Mouse (Mus musculus): ENCODE results near the gene Ptdss2.

Gene Ptdss2

DNA sequence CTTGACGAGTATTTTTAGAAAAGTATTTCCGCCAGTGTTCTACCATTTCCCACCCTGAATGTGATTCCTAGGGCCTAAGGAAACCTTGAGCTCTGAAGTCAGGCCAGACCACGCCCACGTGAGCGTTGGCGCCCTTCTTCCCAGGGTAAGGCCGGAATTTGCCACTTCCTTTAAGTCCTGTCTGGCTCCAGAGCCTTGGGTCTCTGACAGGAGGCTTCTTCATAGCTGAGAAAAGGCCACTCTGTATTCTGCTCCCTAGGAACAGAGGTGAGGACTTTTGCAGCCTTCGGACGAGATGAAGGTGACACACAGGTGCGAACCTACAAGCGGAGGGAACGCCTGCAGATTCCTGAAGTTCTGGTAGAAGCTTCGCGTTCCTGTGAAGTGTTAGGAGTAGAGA, at the start of gene Ptdss2:
Gene Ptdss2 (plus strand): TSS at position 138 of the 400 bp plus-strand sequence.
- peak; percentile 41 for DNase-seq

DNA sequence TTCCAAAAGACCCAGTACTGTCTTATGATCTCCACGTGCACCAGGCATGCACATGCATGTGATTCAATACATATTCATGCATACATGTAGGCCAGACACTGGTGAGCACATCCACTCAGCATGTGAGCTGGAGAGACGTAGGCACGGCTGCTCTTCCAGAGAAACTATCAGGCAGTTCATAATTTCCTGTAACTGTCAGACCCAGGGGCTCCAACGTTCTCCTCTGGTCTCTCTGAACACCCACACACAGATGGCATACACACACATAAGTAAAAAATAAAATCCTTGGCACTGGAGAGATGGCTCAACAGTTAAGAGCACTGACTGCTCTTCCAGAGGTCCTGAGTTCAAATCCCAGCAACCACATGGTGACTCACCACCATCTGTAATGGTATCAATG, 48.4 kb upstream of the Ptdss2 start:
- no peak for DNase-seq

DNA sequence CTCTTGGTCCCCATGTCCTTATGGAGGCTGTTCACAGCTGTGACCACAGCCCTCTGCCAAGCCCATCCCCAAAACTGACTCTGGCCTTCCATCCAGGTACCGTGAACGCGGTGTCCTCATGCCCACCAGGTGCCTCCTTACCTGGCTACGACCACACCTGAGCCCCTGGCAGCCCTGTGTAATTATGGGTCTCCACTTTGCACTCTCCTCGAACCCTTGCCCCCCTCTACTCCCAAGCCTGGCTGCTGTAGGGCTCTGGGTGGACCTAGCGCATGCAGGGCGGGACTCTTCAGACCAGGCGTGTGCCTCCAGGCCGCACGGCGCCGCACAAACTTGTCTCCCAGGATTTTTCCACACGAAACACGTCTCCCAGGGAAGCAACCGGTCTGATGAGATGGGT, 44.3 kb upstream of the Ptdss2 start, which contains the start of gene Pkp3:
Gene Pkp3 (plus strand): TSS at position 378 of the 400 bp plus-strand sequence.
- no peak for DNase-seq

DNA sequence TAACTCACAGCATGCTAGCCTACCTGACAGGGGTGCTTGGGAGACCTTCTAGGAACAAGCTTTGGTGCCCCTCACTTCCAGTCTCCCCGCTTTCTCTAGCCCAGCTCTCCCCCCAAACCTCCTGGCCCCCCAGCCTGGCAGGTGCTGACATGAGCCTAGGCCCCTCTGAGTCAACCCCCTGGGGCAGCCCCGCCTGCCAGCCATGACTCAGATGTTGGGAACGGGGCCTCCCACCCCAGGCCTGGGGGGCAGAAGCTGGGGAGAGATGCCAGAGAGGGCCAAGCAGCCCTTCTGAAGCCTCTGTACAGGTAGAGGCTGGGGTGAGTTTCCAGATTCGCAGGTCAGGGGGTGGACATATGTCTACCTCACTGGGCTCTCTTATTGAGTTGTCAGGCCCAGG, 43.3 kb upstream of the Ptdss2 start:
- no peak for DNase-seq

- no peak for DNase-seq
Observed at GRCm38 (mm10) chr7:141079481-141080449, 42.4 kb upstream of the Ptdss2 start.

DNA sequence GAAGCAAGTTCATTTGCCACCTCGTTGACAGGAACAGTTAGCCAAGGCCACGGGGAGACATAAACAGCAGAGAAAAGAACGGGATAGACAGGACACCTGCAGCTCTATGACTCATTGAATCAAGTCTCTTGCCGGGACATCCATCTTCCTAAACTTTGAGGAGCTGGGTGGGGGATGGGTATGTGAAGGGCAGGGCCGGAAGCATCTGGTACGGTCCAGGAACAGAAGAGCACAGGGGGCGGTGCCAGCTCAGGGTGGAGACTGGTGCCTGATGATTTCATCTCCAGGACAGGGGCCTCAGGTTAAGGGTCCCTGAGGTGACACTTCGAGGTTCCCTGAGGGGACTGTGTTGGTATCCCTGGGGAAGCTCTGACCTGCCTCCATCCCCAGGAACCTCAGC, 34.3 kb upstream of the Ptdss2 start:
- DNase-seq, result peak; percentile 48

- no peak for DNase-seq
Observed at GRCm38 (mm10) chr7:141088473-141088872, 33.7 kb upstream of the Ptdss2 start.

- DNase-seq, result no peak
Observed at GRCm38 (mm10) chr7:141090228-141090627, 32.0 kb upstream of the Ptdss2 start.

GRCm38 (mm10) chr7:141092051-141092735, 30.0 kb upstream of the Ptdss2 start:
- DNase-seq, result peak; percentile 91

- no peak for DNase-seq
Observed at GRCm38 (mm10) chr7:141093950-141094349, 28.2 kb upstream of the Ptdss2 start.

- DNase-seq, result no peak
Observed at GRCm38 (mm10) chr7:141094487-141095205, 27.5 kb upstream of the Ptdss2 start.

DNA sequence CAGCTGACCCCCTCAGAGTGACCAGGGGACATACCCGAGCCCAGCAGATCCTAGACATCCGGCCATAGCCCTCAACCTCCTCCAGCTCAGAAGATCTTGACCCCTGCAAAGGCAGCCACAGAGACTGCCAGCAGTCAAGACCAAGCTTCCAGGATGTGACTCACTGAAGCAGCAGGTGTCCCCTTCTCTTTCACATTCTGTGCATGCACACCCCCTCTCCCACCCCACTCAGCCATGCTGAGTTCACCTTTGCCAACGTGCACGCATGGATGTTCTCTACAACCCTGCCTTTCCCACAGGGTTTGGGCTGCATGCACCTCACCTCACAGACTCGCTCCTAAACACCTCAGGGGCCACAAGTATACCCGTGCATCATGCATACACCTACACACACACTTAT, 26.2 kb upstream of the Ptdss2 start:
- no peak for DNase-seq

GRCm38 (mm10) chr7:141096649-141097056, 25.5 kb upstream of the Ptdss2 start:
- no peak for DNase-seq

DNA sequence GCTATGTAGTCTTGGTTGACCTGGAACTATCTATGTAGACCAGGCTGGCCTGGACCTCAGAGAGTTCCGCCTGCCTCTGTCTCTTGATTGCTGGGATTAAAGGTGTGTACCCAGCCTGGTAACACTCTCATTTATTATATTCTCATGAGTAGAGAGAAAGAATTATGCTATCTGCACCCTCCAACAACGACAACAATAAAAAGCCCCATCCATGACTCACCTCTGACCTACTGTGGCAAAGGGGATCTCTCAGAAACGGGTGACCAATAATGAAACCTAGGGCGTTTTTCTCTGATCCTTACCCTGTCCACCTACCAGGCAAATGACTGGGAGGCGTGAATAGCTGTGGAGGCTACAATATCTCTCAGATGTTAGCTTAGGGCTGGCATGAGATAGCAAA, 25.0 kb upstream of the Ptdss2 start:
- DNase-seq, result no peak

- peak; percentile 63 for DNase-seq
Observed at GRCm38 (mm10) chr7:141099911-141100691, 22.1 kb upstream of the Ptdss2 start, which contains the start of gene Sigirr. Gene Sigirr, minus strand, starts transcription at chr7:141100572.

DNA sequence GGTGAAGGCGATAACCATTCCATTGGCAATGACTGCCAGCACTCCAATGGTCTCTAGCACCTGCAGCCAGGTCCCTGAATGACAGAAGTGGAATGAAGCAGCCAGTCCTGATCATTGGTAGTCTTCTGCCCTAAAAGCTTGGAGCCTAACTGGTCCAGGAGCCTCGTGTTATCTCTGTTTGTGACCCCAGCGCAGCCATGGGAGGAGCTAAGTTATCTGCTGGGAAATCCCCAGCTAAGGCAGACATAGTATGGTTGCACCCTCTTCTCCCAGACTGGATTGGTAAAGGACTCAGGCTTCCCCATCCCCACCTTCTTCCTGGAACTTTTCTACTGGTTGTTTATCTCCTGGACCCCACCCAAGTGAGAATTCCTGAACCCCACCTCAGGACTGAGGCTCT, 19.0 kb upstream of the Ptdss2 start:
- no peak for DNase-seq

DNA sequence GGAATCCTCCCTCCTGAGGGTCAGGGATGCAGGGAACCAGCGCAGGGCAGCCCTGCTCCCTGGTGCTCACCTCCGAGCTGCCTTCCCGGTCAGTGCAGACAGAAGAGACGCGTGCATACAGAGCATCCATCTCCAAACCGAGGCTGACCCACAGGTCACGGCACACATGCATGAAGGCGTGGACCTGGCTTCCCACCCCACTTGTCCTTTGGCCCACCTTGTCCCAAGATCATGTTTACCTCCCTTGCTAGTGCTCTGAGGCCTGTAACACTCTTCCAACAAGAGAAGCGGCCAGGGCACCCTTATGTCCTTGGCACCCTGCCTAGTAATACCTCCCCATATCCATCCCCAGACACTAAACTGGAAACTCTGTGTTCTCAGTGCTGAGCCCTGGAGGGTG, 6.3 kb upstream of the Ptdss2 start:
- DNase-seq, result no peak

- peak; percentile 13 for DNase-seq
Observed at GRCm38 (mm10) chr7:141117636-141118035, 4.5 kb upstream of the Ptdss2 start, which contains the start of gene Ano9. Gene Ano9, minus strand, starts transcription at chr7:141117806.

- no peak for DNase-seq
Observed at GRCm38 (mm10) chr7:141119487-141119886, 2.7 kb upstream of the Ptdss2 start.

- DNase-seq, result no peak
Observed at GRCm38 (mm10) chr7:141120605-141121004, 1.6 kb upstream of the Ptdss2 start.

DNA sequence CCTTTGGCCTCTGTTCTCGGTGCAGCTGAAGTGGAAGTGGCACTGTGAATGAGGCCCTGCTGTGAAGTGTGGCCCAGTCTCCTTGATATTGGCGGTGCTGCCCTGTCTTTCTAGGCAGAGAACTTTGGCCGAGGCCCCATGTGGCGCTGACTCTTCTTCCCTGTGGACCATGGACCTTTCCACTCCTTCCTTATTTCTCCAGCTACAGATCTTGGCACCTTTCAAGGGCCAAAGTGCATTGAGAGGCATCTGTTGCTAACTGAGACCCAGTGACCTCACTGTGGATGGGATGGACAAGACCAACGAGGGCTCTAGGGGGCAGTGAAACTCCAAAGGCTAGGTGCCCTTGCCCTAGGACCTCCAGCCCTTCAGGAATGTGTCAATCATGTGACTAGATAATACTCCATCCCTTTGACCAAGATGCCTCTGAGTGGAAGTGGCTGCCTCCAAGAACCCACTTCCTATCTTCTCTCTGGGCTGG, 1.1 kb upstream of the Ptdss2 start:
- no peak for DNase-seq

Data from embryo, embryonic 11 days (tissue).